Mouse (Mus musculus) kidney, adult 18-20 months (tissue): ENCODE data around the gene Cx3cr1.
"Not testable (repeated sequence)": the region's sequence is repeated elsewhere in the genome, so short reads cannot be mapped to it uniquely, and the experiment has no call there.

Experiments used
- DNase-seq: peaks from one replicate; pipeline ENCODE4 v3.0.0; 2021

Gene Cx3cr1

DNA sequence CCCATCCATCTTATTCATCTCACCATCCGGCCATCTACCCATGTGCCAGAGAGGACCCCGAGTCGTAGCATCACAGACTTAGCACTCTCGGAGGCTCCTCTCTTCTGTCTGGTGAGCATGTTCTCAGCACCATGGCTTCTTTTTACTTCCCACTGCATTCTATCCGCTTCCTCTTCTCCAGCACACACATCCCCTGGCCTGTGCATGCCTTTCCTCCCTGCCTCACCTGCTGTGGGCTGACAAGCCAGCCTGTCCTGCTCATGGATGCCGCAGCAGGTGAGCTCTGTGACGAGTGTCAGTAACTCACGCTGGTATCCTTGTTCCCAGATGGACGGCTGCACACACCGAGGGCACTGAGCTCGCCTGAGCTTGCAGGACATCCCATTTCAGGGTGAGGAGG lies at the start of gene Cx3cr1:
Cx3cr1 (minus strand) TSS at position 101 of the 400 bp plus-strand sequence.
- DNase-seq, result no peak

DNA sequence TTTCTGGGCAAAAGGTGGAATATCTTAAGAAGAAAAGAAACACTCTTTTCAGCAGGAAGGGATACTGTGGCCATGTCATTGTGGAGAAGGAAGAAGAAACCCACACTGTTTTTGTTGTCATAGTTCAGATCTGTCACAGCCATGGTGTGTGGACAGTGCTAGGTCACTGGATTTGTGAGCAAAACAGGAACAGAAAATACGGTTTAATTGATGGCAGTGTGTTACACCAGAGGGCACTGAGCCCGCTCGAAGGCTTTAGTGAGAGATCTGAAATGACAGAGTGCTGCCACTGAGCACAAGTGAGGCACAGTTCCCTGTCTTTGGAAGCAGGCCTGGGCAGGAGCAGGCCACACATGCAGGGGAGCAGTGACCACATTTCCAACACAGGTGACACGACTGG lies 48.5 kb upstream of the Cx3cr1 start:
- DNase-seq, result no peak

DNA sequence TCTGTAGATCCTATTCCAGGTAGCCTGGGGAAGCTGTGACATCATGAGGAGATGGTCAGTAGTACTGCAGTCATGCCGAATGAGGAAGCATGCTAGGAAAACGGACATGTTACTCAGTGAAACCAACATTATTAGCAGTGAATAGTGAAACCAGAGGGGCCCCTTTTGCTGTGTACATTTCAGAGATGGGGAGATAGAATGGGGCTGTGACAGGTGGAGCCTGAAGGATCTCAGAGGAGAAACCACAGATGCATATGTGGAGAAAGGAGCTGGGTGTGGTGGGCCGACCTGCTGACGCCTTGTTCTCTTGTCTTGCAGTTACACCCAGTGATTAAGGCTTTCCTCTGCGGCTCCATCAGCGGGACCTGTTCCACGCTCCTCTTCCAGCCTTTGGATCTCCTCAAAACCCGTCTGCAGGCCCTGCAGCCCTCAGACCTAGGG lies 46.5 kb upstream of the Cx3cr1 start:
- DNase-seq, result no peak

DNA sequence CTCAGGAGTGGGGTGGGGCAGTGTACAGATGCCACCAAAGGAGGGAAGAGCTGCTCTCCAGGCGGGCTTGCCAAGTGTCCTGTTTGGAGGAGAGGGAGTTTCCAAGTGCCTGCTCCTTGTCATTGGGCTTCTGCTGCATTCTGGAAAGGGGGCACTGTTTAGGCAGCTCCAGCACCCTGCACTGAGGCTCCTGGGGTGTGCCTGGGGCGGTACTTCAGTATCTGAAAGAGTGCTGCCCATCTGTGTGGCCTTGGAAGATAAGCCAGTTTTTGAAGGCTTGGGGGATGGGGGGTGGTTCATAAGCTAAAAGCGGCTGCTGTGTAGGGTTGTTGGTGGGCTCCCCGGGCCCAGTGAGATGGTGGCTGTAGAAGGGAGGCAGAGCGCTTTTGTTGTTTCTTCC lies 45.9 kb upstream of the Cx3cr1 start:
- no peak for DNase-seq

DNA sequence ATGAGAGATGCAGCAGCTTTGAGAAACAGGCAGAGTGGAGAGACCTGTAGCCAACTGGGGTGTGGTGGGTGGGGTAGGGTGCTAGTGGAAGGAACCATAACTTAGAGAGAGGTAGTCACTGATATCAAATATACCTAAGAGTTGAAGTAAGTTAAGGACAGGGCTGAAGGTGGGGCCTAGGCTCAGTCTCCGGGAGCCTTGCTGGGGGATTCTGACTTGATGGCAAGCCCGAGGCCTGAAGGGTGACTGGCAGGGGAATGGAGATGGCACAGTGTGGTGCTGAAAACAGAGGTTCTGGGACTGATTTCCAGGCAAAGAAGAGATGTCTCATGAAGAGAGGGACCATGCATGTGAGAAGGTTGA lies 45.1 kb upstream of the Cx3cr1 start:
- no peak for DNase-seq

DNA sequence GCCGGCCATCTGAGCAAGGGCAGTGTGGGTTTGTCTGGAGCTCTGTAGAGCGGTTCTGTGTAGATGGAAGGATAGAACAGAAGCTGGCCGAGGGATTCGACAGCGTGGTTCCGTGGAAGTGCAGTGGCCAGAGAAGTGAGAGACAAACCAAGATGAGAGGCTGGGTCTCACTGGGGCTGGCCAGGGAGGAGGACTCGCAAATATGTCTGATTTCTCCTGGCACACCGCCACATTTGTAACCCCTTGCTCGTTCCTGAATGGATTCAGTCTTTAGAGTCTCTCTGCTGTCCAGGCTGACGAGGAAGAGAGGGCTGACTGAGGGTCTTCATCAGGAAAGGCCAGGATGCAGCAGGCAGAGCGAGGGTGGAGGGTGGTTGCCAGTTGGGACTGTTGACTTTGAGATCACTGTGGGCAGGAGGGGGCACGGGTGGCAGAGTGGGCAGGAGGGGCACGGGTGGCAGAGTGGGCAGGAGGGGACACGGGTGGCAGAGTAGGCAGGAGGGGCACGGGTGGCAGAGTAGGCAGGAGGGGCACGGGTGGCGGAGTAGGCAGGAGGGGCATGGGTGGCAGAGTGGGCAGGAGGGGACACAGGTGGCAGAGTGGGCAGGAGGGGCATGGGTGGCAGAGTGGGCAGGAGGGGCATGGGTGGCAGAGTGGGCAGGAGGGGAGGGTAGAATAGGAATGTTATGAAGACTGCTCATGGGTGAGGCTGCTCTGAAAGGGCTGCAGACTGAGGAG lies 44.5 kb upstream of the Cx3cr1 start:
- no peak for DNase-seq

DNA sequence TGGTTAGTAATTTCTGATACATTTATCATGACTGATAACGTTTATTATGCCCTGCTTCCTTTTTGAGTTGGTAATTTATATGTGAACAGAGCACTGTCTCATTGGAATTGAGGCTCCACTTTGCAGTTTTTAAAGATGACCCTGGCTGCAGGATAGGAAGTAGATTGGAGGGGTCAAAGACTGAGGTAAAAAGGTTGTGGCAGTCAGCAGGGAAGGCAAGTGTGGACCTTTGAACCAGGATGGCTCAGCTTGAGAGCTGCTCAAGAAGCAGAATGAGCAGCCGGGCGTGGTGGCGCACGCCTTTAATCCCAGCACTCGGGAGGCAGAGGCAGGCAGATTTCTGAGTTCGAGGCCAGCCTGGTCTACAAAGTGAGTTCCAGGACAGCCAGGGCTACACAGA lies 43.8 kb upstream of the Cx3cr1 start:
- DNase-seq, result no peak

DNA sequence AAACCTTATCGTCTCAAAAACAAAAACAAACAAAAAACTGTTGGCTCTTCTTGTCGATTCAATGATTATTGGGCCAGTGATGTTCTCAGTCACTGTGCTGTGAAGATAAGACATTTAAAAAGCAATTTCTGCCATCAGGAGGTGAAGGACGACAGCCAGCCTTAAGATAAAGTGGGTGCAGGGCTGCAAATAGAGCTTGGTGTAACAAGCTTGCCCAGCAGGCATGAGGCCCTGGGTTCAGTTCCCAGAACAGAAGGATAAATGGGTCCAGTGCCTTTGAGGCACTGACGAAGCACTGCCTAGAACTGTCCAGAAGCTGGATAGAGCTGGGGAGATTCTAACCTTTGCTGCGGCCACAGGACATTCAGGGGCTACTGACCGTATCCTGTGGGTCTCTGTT lies 42.8 kb upstream of the Cx3cr1 start:
- no peak for DNase-seq

DNA sequence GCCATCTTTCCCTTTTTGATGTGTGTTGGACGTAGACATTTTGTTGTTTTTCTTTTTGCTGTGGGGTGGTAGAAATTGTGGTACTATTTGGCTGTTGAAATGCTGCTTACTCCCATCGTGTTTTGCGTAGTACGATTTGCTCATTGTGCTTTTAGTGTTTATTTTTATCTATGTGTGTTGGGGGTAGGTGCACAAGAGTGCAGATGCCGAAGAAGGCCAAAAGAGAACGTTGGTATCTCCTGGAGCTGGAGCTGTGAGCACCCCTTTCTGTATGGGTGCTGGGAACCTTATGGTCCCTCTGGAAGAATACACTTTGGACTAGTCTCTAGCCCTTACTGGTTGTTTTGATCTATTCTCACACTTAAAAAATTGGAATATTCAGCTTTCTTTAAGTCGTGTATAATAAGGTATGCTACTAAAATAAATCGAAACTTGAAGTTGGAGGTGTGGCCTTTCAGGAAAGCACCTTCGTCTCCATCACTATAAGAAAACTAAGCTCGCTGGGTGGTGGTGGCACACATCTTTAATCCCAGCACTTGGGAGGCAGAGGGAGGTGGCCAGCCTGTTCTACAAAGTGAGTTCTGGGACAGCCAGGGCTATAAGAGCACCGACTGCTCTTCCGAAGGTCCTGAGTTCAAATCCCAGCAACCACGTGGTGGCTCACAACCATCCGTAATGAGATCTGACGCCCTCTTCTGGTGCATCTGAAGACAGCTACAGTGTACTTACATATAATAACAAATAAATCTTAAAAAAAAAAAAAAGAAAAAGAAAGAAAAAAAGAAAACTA lies 41.7 kb upstream of the Cx3cr1 start:
- no peak for DNase-seq

DNA sequence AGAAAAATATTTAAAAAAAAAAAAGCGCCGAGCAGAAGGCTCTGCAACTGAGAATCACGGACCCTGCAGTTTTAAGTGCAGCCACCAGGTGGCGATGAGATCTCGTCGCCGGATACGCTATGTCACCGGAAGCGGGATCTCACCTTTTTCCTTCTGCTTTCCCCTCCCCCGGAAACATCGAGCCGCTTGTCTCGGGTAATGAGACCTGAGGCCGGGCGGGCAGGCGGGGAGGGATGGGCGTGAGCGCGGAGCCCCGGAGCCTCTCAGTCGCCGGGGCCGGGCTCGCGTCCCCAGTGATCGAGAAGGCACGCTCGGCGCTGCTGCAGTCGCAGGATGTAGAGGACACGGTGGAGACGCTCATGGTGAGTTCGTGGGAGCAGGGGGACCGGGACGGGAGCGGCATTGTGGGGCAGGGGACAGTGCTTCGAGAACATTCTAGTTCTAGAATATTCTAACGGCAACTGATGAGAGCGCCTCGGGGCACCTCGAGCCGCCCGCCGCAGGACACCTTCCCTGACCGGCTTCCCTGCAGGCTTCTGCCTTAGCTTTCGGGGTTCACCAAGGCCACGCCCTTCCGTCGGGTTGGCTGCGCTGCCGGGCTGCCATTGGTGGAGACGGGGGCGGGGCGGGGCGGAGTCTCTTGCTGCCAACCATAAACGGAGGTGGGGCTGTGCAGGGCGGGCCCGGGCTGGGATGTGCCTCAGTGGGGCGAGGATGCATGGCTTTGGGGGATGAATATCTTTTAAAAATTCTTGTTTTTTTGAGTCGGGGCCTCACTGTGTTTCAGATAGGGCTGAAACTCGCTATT lies 40.7 kb upstream of the Cx3cr1 start, which contains the start of gene Slc25a38:
Slc25a38 (plus strand) TSS at position 164 of the 808 bp plus-strand sequence.
- peak; percentile 95 for DNase-seq

DNA sequence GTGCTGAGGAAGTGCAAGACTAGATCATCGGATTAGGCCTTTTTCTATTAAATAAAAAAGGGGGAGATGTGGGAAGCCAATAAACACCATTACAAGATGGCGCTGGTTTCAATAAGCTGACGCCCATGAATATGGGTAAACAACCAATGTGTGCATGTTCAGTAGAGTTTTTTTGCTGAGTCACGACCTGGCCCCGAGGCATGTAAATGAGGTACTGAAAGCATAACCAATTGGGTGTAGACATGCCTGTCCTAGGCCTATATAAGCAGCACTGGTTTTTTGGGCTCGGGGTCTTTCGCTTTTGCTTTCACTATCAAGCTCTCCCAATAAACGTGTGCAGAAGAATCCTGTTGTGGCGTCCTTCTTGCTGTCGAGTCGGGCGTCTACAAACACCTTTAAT lies 39.3 kb upstream of the Cx3cr1 start:
- DNase-seq, result not testable (repeated sequence)

DNA sequence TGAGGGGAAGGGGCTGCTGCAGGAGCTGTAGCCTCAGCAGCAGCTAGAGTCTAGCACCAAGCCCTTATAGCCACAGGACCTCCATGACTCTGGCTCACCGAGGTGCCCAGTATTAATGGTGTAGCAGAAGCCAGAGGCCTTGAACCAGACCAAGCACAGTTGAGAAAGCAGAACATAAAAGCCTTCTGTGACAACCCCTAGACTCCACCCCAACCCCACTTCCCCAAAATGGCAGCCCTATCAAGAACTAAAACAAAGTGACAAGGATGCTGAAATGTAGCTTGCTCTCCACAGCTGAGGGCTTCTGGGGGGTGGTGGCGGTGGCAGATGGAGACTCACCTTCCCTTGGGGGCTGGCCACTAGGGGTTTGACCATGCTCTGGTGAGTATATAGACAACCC lies 31.5 kb upstream of the Cx3cr1 start:
- DNase-seq, result no peak

DNA sequence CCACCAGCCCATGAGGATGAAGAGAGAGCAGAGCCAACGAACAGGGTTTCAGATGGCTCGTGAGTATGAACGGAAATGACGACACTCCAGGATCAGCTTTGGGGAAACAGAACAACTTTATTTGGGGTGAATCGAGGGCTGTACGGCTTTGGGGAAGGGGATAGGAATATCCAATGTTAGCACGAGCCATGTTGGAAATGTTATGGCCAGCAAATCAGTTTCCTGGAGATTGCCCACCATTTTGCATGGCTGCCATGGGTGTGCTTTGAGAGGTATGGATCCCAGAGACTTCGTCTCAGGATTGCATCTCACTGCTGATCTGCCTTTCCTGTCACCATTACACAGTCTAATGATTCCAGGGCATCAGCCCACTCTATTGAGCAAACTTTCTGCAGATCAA lies 29.6 kb upstream of the Cx3cr1 start:
- DNase-seq, result no peak

DNA sequence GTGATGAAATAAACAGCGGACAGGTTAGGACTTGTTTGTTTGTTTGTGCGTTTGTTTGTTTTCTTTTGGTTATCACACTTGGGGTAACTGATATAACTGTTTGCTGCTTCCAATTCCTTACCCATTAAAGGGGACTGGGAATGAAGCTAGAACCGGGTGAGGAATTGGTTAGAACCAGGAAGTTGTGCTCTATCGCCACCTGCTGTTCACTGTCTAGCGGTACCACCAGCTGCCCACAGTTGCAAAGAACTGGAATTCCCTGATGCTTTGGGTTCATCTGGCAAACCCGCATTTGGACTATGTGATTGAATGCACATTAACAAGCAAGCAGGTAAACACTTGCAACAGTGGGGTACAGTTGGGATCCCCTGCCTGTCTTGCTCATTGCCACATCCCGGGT lies 29.0 kb upstream of the Cx3cr1 start:
- DNase-seq, result peak; percentile 61

DNA sequence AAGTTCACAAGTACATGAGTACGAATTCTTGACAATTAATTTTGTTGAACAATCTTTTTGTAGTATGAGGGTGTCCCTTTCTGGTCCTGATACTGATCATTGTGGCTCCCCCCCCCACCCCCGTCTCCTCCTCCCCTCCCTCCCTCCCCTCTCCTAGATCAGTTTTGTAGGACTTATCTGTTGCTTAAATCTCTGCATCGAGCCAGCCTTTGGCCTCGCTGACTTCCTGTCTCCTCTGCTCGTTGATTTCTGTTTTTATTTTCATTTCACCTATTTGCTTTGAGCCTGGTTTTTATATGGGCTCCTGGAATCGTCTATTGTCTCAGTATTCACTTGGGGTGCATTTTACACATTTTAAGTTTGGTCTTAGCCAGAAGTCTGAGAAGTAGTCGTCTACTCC lies 26.2 kb upstream of the Cx3cr1 start:
- DNase-seq, result no peak

DNA sequence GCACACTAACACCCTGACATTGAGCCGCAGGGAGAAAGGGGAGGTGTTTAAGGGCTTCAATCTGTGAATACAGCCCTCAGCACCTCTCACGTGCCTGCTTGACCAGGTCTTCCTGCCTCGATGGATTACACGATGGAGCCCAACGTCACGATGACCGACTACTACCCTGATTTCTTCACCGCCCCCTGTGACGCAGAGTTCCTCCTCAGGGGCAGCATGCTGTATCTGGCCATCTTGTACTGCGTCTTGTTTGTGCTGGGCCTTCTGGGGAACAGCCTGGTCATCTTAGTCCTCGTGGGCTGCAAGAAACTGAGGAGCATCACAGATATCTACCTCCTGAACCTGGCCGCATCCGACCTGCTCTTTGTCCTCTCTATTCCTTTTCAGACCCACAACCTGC lies 24.0 kb upstream of the Cx3cr1 start:
- no peak for DNase-seq

DNA sequence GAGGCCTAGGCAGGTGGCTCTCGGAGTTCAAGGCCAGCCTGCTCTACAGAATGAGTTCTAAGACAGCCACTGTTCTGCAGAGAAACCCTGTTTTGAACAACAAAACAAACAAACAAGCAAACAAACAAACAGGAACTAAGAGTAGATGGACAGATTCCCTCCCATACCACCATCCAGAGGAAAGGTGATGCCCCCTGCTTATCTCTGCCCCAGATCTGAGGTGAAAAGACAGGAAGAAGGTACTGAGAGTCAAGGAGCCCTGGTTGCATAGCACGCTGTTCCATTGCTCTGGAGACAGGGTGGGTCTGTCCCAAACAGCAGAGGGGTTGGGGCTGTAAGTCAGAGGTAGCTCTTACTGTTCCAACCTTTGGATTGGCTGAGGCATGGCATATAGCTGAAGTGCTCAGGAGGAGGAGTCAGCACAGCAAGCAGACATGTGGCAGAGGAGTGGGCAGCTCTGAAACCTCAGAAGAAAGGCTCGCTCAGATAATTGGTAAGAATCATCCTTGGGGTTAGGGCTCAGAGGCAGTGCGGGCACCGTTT lies 22.1 kb upstream of the Cx3cr1 start, which contains the start of gene Ccr8:
Ccr8 (plus strand) TSS at position 419 of the 543 bp plus-strand sequence.
- DNase-seq, result no peak

DNA sequence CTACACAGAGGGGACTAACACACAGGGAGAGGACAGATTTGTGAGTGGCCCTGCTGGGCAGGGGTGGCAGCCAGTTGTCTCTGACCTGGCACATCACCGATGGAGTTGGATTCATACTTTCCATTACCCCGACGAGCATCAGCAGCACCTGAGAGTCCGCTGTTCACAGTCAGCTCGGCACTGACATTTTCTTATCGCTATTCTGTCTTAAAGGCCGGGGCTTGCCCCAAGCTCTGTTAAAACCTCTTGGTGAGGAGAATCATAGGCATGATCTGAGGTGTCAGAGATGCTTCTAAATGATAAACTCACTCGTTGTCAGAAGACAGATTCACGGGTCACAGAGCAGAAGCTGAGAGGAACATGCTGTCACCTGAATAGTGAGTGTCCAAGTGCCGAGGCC lies 21.4 kb upstream of the Cx3cr1 start:
- DNase-seq, result no peak

DNA sequence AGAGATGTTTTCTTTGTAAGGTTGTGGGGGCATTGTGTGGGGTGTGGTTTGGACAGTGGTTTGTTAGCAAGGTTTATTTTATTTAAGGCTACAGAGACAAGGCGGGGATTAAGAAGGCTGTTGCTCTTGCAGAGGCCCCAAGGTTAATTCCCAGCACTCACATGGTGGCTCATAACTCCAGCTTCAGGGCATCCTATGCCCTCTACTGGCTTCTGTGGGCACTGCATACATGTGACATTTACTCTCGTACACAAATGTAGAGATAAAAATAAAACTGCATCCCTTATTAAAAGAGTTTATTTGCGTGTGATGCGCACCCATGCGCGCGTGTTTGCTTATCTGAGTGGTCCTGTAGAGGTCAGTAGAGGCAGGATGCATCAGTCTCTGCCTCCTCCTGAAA lies 19.4 kb upstream of the Cx3cr1 start:
- DNase-seq, result no peak

DNA sequence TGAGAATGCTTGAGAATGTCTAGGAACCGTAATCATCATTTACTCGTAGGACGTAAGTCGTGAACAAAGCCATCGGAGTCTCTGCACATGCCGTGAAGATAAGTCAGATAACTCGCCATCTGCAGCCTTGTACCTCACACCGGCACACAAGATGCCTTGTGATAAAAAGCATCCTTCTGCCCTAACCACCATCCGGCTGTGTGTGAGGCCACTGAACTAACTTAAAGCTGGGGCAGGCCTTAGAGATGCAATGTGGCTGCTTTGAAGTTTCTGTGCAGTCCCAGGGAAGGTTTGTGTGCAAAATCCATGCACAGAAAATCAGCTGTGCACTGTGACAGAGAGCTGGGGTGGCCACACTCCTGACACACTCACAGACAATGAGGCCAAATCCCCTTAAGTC lies 14.7 kb upstream of the Cx3cr1 start:
- no peak for DNase-seq

DNA sequence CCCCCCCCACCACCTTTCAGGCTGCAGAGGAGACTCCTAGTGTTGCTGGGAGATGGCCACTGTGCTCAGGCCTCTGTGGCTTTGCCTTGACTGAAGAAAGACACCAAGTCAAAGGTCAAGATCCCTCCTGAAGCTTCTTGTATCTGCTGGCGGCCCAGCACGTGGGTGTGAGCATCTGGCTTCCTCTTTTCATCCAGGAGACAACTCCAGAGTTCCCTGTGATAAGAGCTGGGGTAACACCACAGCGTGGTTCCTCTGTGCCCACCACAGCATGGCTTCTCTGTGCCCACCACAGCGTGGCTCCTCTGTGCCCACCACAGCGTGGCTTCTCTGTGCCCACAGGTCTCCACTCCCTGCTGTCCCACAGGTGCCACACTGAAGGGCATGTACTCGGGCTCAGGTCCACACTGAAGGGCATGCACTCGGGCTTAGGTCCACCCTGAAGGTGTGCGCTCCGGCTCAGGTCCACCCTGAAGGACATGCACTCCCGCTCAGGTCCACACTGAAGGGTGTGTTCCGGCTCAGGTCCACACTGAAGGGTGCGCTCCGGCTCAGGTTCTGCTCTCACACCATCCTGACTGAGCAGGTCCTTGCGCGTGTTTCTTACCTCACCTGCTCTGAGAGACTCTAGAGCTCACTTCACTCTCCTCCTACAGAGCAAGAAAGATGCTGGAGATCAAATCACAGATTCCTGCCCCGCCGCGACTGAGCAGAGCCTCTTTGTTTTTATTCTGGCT lies 13.6 kb upstream of the Cx3cr1 start:
- no peak for DNase-seq

DNA sequence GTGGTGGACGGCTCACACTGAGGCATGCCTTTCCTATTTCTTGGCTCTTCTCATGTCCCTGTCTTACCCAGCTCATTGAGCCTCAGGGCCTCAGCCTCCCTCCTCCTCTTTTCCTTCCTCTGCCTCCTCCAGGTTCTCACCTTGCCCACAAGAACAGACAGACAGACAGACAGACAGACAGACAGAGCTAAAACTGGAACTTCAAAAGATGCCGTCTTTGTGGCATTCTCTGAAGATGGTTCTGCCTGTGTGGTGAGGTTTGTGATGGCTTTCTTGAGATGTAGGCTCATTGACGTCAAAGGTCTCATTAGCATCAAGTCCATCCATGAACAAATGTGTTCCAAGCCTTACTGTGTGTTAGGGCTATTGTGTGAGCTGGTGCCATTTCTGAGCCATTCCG lies 13.0 kb upstream of the Cx3cr1 start:
- DNase-seq, result no peak

DNA sequence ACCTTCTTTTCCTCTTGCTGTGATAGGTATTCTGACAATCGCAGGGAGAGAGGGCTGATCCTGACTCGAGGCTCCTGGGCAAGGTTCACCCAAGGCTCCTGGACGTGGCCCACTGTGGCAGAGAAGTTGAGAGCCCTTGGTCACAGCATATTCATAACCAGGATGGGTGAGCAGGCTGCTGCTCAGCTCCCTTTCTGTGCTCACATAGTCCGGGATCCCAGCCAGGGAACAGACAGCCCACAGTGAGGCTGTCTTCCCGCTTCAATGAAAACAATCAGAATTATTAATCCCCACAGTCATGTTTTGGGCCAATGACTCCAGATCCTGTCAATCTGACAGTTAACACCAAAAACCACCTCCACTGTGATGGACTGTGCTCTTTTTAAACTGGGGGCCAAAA lies 12.3 kb upstream of the Cx3cr1 start:
- DNase-seq, result no peak
